Mouse (Mus musculus) MEL (cell line): Measurements from ENCODE around the gene Igsf10. TPM values are rescaled to one million over a fixed set of nuclear protein-coding genes. Genes with fewer than 3 reads are reported as not detected.

Experiments
- DNase-seq: peaks from one replicate; pipeline ENCODE4 v3.0.0; 2011; ENCODE audit warnings: low read depth, low spot score
- H3K27ac ChIP-seq: 2 replicates; pipeline ENCODE4 v1.5.1; 2012; ENCODE audit warnings: low read depth, mild to moderate bottlenecking, control low read depth, low read length, moderate library complexity; ENCODE audit not compliant: control insufficient read depth
- H3K27me3 ChIP-seq, 2 experiments: fragments of 150-350 bp in 1 of 2; sonication (generic) in 1 of 2; 2 replicates each; pipeline ENCODE4 v1.6.1; 2012; ENCODE audit warnings: low read length in 2 of 2, mild to moderate bottlenecking in 2 of 2, improper control_type of control experiment in 1 of 2, moderate library complexity in 1 of 2; ENCODE audit not compliant: insufficient read depth in 2 of 2, control insufficient read depth in 1 of 2
- H3K36me3 ChIP-seq, 2 experiments: 2 replicates each; pipeline ENCODE4 v1.6.1; 2012 to 2014; ENCODE audit warnings: low read length in 2 of 2, improper control_type of control experiment in 1 of 2, inconsistent platforms in 1 of 2, mild to moderate bottlenecking in 1 of 2; ENCODE audit not compliant: insufficient read depth in 2 of 2, control insufficient read depth in 1 of 2
- H3K4me1 ChIP-seq, 2 experiments: fragments of 150-350 bp in 1 of 2; sonication (generic) in 1 of 2; 2 replicates each; pipeline ENCODE4 v1.6.1; 2012; ENCODE audit warnings: low read length in 2 of 2, improper control_type of control experiment in 1 of 2, mild to moderate bottlenecking in 1 of 2; ENCODE audit not compliant: insufficient read depth in 2 of 2, control insufficient read depth in 1 of 2
- H3K4me3 ChIP-seq, 2 experiments: fragments of 150-350 bp in 1 of 2; sonication (generic) in 1 of 2; 2 replicates each; pipeline ENCODE4 v1.5.1; 2012; ENCODE audit warnings: low read depth in 2 of 2, low read length in 2 of 2, mild to moderate bottlenecking in 2 of 2, moderate library complexity in 2 of 2, control low read depth in 1 of 2, improper control_type of control experiment in 1 of 2; ENCODE audit not compliant: control insufficient read depth in 1 of 2, insufficient read depth in 1 of 2
- H3K79me2 ChIP-seq: 2 replicates; pipeline ENCODE4 v1.6.1; 2012; ENCODE audit warnings: mild to moderate bottlenecking, low read length, moderate library complexity; ENCODE audit not compliant: control insufficient read depth, poor library complexity, insufficient read depth
- H3K9ac ChIP-seq: 2 replicates; pipeline ENCODE4 v1.6.1; 2012; ENCODE audit warnings: low read depth, mild to moderate bottlenecking, control low read depth, low read length, moderate library complexity; ENCODE audit not compliant: control insufficient read depth, poor library complexity, severe bottlenecking
- H3K9me3 ChIP-seq: fragments of 150-350 bp; sonication (generic); replicated peaks from 2 replicates; pipeline ENCODE4 v1.6.1; 2012; ENCODE audit warnings: mild to moderate bottlenecking, low read length, improper control_type of control experiment, moderate library complexity; ENCODE audit not compliant: insufficient read depth
- BHLHE40 ChIP-seq: IDR thresholded peaks from 2 replicates; pipeline ENCODE4 v1.6.1; 2012; ENCODE audit warnings: low read depth, mild to moderate bottlenecking, inconsistent platforms, low read length, improper control_type of control experiment, borderline replicate concordance
- CTCF ChIP-seq, 3 experiments: IDR thresholded peaks in 2 of 3; conservative IDR thresholded peaks in 1 of 3; 2 replicates each; pipeline ENCODE4 v1.5.1; 2011 to 2012; ENCODE audit warnings: low read length in 3 of 3, low read depth in 2 of 3, mild to moderate bottlenecking in 2 of 3, improper control_type of control experiment in 1 of 3, inconsistent platforms in 1 of 3, mixed read lengths in 1 of 3, moderate library complexity in 1 of 3; ENCODE audit not compliant: control insufficient read depth in 1 of 3, insufficient read depth in 1 of 3, poor library complexity in 1 of 3, severe bottlenecking in 1 of 3
- E2F4 ChIP-seq: IDR thresholded peaks from 2 replicates; pipeline ENCODE4 v1.6.1; 2011; ENCODE audit warnings: low read depth, low read length, improper control_type of control experiment, borderline replicate concordance
- EP300 ChIP-seq, 2 experiments: IDR thresholded peaks; 2 replicates each; pipeline ENCODE4 v1.6.1; 2011; ENCODE audit warnings: improper control_type of control experiment in 2 of 2, low read length in 2 of 2, low read depth in 1 of 2, mild to moderate bottlenecking in 1 of 2
- ETS1 ChIP-seq: IDR thresholded peaks from 2 replicates; pipeline ENCODE4 v1.6.1; 2012; ENCODE audit warnings: low read depth, mild to moderate bottlenecking, inconsistent platforms, low read length, improper control_type of control experiment, moderate library complexity
- GATA1 ChIP-seq: IDR thresholded peaks from 2 replicates; pipeline ENCODE4 v1.6.1; 2011; ENCODE audit warnings: low read depth, low read length, improper control_type of control experiment
- HCFC1 ChIP-seq: IDR thresholded peaks from 2 replicates; pipeline ENCODE4 v1.6.1; 2012; ENCODE audit warnings: low read depth, mild to moderate bottlenecking, inconsistent platforms, low read length, improper control_type of control experiment, moderate library complexity
- KAT2A ChIP-seq: conservative IDR thresholded peaks from 2 replicates; pipeline ENCODE4 v1.6.1; 2012; ENCODE audit warnings: low read depth, low read length, improper control_type of control experiment, inconsistent platforms
- MAX ChIP-seq: IDR thresholded peaks from 2 replicates; pipeline ENCODE4 v1.6.1; 2011; ENCODE audit warnings: low read length, improper control_type of control experiment
- MAZ ChIP-seq: IDR thresholded peaks from 2 replicates; pipeline ENCODE4 v1.6.1; 2012; ENCODE audit warnings: low read depth, mild to moderate bottlenecking, inconsistent platforms, low read length, improper control_type of control experiment
- MEF2A ChIP-seq: IDR thresholded peaks from 2 replicates; pipeline ENCODE4 v1.6.1; 2014; ENCODE audit warnings: low read depth, mild to moderate bottlenecking, inconsistent platforms, low read length, improper control_type of control experiment; ENCODE audit not compliant: poor library complexity, insufficient replicate concordance, severe bottlenecking; ENCODE audit errors: extremely low read depth
- MXI1 ChIP-seq: IDR thresholded peaks from 2 replicates; pipeline ENCODE4 v1.6.1; 2011; ENCODE audit warnings: mild to moderate bottlenecking, low read depth, low read length, improper control_type of control experiment
- NRF1 ChIP-seq: IDR thresholded peaks from 2 replicates; pipeline ENCODE4 v1.6.1; 2014; ENCODE audit warnings: low read depth, mild to moderate bottlenecking, inconsistent platforms, low read length, improper control_type of control experiment, moderate library complexity; ENCODE audit not compliant: poor library complexity, insufficient read depth, severe bottlenecking
- POLR2AphosphoS2 ChIP-seq: IDR thresholded peaks from 2 replicates; pipeline ENCODE4 v1.6.1; 2011; ENCODE audit warnings: low read length, improper control_type of control experiment
- POLR2AphosphoS5 ChIP-seq: IDR thresholded peaks from 2 replicates; pipeline ENCODE4 v1.6.1; 2012; ENCODE audit warnings: low read depth, borderline replicate concordance, mild to moderate bottlenecking, inconsistent platforms, low read length, moderate library complexity, mixed read lengths
- SIN3A ChIP-seq: IDR thresholded peaks from 2 replicates; pipeline ENCODE4 v1.6.1; 2012; ENCODE audit warnings: low read length, improper control_type of control experiment, inconsistent platforms
- TAL1 ChIP-seq: IDR thresholded peaks from 2 replicates; pipeline ENCODE4 v1.6.1; 2012; ENCODE audit warnings: mild to moderate bottlenecking, inconsistent platforms, low read length, moderate library complexity, mixed read lengths
- TBP ChIP-seq: IDR thresholded peaks from 2 replicates; pipeline ENCODE4 v1.8.0; 2011; ENCODE audit warnings: low read depth, low read length, improper control_type of control experiment
- TCF12 ChIP-seq: IDR thresholded peaks from 2 replicates; pipeline ENCODE4 v1.6.1; 2014; ENCODE audit warnings: low read depth, mild to moderate bottlenecking, inconsistent platforms, low read length, improper control_type of control experiment, moderate library complexity
- UBTF ChIP-seq: IDR thresholded peaks from 2 replicates; pipeline ENCODE4 v1.6.1; 2012; ENCODE audit warnings: low read depth, mild to moderate bottlenecking, inconsistent platforms, low read length, improper control_type of control experiment, moderate library complexity, borderline replicate concordance; ENCODE audit not compliant: insufficient read depth
- USF1 ChIP-seq: IDR thresholded peaks from 2 replicates; pipeline ENCODE4 v1.6.1; 2014; ENCODE audit warnings: low read depth, mild to moderate bottlenecking, inconsistent platforms, low read length, improper control_type of control experiment, moderate library complexity
- USF2 ChIP-seq, 2 experiments: IDR thresholded peaks; 2 replicates each; pipeline ENCODE4 v1.6.1; 2011 to 2012; ENCODE audit warnings: improper control_type of control experiment in 2 of 2, low read length in 2 of 2, borderline replicate concordance in 1 of 2, inconsistent platforms in 1 of 2, low read depth in 1 of 2, mild to moderate bottlenecking in 1 of 2; ENCODE audit not compliant: insufficient read depth in 1 of 2
- ZC3H11A ChIP-seq: IDR thresholded peaks from 2 replicates; pipeline ENCODE4 v1.6.1; 2012; ENCODE audit warnings: low read depth, mild to moderate bottlenecking, inconsistent platforms, low read length, improper control_type of control experiment
- ZKSCAN1 ChIP-seq: IDR thresholded peaks from 2 replicates; pipeline ENCODE4 v1.6.1; 2012; ENCODE audit warnings: low read depth, mild to moderate bottlenecking, inconsistent platforms, low read length, improper control_type of control experiment, moderate library complexity
- ZMIZ1 ChIP-seq: IDR thresholded peaks from 2 replicates; pipeline ENCODE4 v1.6.1; 2012; ENCODE audit warnings: low read depth, mild to moderate bottlenecking, inconsistent platforms, low read length, improper control_type of control experiment, moderate library complexity
- polyA plus RNA-seq, 2 experiments: library from polyadenylated mRNA; stranded (reverse) in 1 of 2; unstranded in 1 of 2; fragments of >175 nt in 1 of 2; fragments of >200 nt in 1 of 2; gene quantifications; 2 replicates each; pipeline versions ENCODE4 v1.2.1 to v1.2.4; 2012; ENCODE audit warnings: low replicate concordance in 2 of 2, low read depth in 1 of 2; ENCODE audit not compliant: insufficient read length in 2 of 2, insufficient read depth in 1 of 2, missing spikeins in 1 of 2
- total RNA-seq: library from RNA; depleted of rRNA; stranded (reverse); fragments of 300-350 nt; gene quantifications from 2 replicates; pipeline ENCODE4 v1.2.3, GENCODE M21; 2012

Gene Igsf10
- total and polyA plus RNA-seq, 3 experiments = not detected

- Histone ChIP-seq H3K79me2 (no peaks in the 10 kb centered on the region), H3K36me3 (no peaks in the 10 kb centered on the region), H3K9ac (no peak overlapping the region), H3K27me3 (no peaks in the 10 kb centered on the region; a peak in 1 of 4 replicates), H3K27ac (no peak overlapping the region), H3K9me3 (no peaks in the 10 kb centered on the region), H3K4me3 (no peak overlapping the region), H3K4me1 (no peaks in the 10 kb centered on the region)
- TF ChIP-seq ZC3H11A (no peak), ETS1 (no peak), NRF1 (no peak), TBP (no peak), EP300 (IDR thresholded peaks at IDR 0.05; ENCODE audit: low read depth in 1 of 2, low read length in 2 of 2) (no peak), E2F4 (no peak), TAL1 (no peak), SIN3A (no peak), GATA1 (no peak), MEF2A (no peak), POLR2AphosphoS2 (no peak), USF2 (IDR thresholded peaks at IDR 0.05; ENCODE audit: borderline replicate concordance in 1 of 2, insufficient read depth in 1 of 2, low read depth in 1 of 2, low read length in 2 of 2) (no peak), ZMIZ1 (no peak), ZKSCAN1 (no peak), USF1 (no peak), POLR2AphosphoS5 (no peak), KAT2A (no peak)
- no peak for DNase-seq
Observed at GRCm38 (mm10) chr3:59312610-59313009, 31.6 kb downstream of the Igsf10 start.

GRCm38 (mm10) chr3:59305518-59305917 is 38.7 kb downstream of the Igsf10 start:
- Histone ChIP-seq H3K79me2 (no peaks in the 10 kb centered on the region), H3K9me3 (no peaks in the 10 kb centered on the region), H3K36me3 (no peaks in the 10 kb centered on the region), H3K4me3 (no peak overlapping the region), H3K27ac (no peak overlapping the region), H3K4me1 (no peaks in the 10 kb centered on the region), H3K27me3 (no peaks in the 10 kb centered on the region; a peak in 1 of 4 replicates), H3K9ac (no peak overlapping the region)
- DNase-seq = no peak
- no peak for TF ChIP-seq TCF12
- TF ChIP-seq MXI1 = no peak
- TF ChIP-seq E2F4 = no peak
- TF ChIP-seq SIN3A = no peak
- TF ChIP-seq HCFC1 = no peak
- no peak for TF ChIP-seq BHLHE40
- no peak for TF ChIP-seq CTCF (IDR thresholded peaks at IDR 0.05 in 2 of 3, conservative IDR thresholded peaks at IDR 0.05 in 1 of 3; ENCODE audit: control insufficient read depth in 1 of 3, insufficient read depth in 1 of 3, low read depth in 2 of 3, low read length in 3 of 3, poor library complexity in 1 of 3, severe bottlenecking in 1 of 3)
- TF ChIP-seq MAZ = no peak
- TF ChIP-seq UBTF = no peak
- no peak for TF ChIP-seq ZC3H11A
- TF ChIP-seq MAX = no peak
